Mouse (Mus musculus) c-Kit-positive CD71-positive TER-119-negative erythroid progenitor cells, embryonic 14.5 days (primary cell): ENCODE measurements around the gene Eif2b2.

Source experiments
- DNase-seq: peaks from one replicate; pipeline ENCODE4 v3.0.0-alpha.2; 2013; ENCODE audit warnings: low read depth

Gene Eif2b2

GRCm38 (mm10) chr12:85194623-85195018 is 24.7 kb upstream of the Eif2b2 start:
- no peak for DNase-seq

- DNase-seq = no peak
Observed at GRCm38 (mm10) chr12:85195086-85195485, 24.2 kb upstream of the Eif2b2 start.

- DNase-seq = no peak
Observed at GRCm38 (mm10) chr12:85196191-85196590, 23.1 kb upstream of the Eif2b2 start.

GRCm38 (mm10) chr12:85197371-85197770 is 21.9 kb upstream of the Eif2b2 start:
- no peak for DNase-seq

- DNase-seq = no peak
Observed at GRCm38 (mm10) chr12:85197936-85198335, 21.3 kb upstream of the Eif2b2 start.

- DNase-seq = no peak
Observed at GRCm38 (mm10) chr12:85199954-85200353, 19.3 kb upstream of the Eif2b2 start.

- no peak for DNase-seq
Observed at GRCm38 (mm10) chr12:85200929-85201829, 18.1 kb upstream of the Eif2b2 start.

- DNase-seq = no peak
Observed at GRCm38 (mm10) chr12:85201830-85202147, 17.5 kb upstream of the Eif2b2 start.

- DNase-seq = no peak
Observed at GRCm38 (mm10) chr12:85202191-85202590, 17.1 kb upstream of the Eif2b2 start.

GRCm38 (mm10) chr12:85203699-85204098 is 15.6 kb upstream of the Eif2b2 start:
- DNase-seq = no peak

GRCm38 (mm10) chr12:85204105-85204504 is 15.2 kb upstream of the Eif2b2 start:
- DNase-seq = no peak

- DNase-seq = no peak
Observed at GRCm38 (mm10) chr12:85205425-85205824, 13.9 kb upstream of the Eif2b2 start.

- no peak for DNase-seq
Observed at GRCm38 (mm10) chr12:85208687-85209199, 10.5 kb upstream of the Eif2b2 start.

GRCm38 (mm10) chr12:85215031-85215430 is 4.2 kb upstream of the Eif2b2 start:
- DNase-seq = no peak

GRCm38 (mm10) chr12:85217733-85218310 is 1.5 kb upstream of the Eif2b2 start:
- no peak for DNase-seq

- DNase-seq = peak; percentile 38
Observed at GRCm38 (mm10) chr12:85219905-85220290, 617 bp downstream of the Eif2b2 start.

GRCm38 (mm10) chr12:85227227-85227626 is 7.9 kb downstream of the Eif2b2 start:
- no peak for DNase-seq

- no peak for DNase-seq
Observed at GRCm38 (mm10) chr12:85227876-85228599, 8.8 kb downstream of the Eif2b2 start.

- DNase-seq = no peak
Observed at GRCm38 (mm10) chr12:85233376-85234358, 14.4 kb downstream of the Eif2b2 start.

GRCm38 (mm10) chr12:85237553-85237952 is 18.3 kb downstream of the Eif2b2 start:
- DNase-seq = no peak

GRCm38 (mm10) chr12:85252083-85252482 is 32.8 kb downstream of the Eif2b2 start:
- DNase-seq = no peak
